ENCODE assay signal across 20 mouse cellular contexts in the genomic region with DNA sequence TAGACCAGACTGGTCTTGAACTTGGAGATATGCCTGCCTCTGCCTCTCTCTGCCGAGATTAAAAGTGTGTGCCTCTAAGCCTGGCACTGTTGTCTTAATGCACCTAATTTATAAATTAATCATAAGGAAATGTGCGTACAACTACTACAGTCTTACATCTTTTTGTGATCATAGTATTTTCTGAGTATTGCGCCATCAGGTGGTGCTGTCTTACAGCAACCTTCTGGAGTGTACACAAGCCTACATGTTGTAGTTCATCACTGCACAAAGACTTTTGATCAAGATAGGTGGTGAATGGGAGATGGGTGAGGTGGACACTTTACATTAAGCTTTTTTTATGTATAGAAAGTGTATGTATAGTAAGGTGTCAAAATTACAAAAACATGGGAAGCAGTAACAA. TPM values are rescaled to one million over a fixed set of nuclear protein-coding genes. Genes with fewer than 3 reads are reported as not detected.
DNase-seq lines count a peak whose midpoint lies in the region; ATAC-seq and TF ChIP-seq lines count a peak whose summit lies in the region.
"Had no signal": no experiment of that assay in that cellular context is flagged by ENCODE, and none has a peak within 500 bp of the region (broad histone marks: within the 10 kb centered on the region; RNA-seq: fewer than 3 reads in every experiment).

No protein-coding gene starts in this region.

- DNase-seq in lung, postnatal 0 days (ENCODE audit: low spot score) = no peak
- DNase-seq in lung, adult 18-20 months = no peak
- no peak for DNase-seq in MEL (ENCODE audit: low read depth, low spot score)
- no peak for DNase-seq in ovary, postnatal 14 days (ENCODE audit: low spot score)
- DNase-seq in testis, postnatal 14 days (ENCODE audit: low spot score) = no peak
- DNase-seq: cerebellum, adult 11 months; cerebellum, adult 9-11 months; gastrocnemius, postnatal 36 days; kidney, adult 11 months; kidney, postnatal 14 days; layer of hippocampus, postnatal 36 days; liver, embryonic 13.5 days had no signal

- H3K27me3 ChIP-seq in intestine, postnatal 0 days (replicated peaks; ENCODE audit: control insufficient read depth, insufficient read depth, low read length) = no peaks in the 10 kb centered on the region
- H3K27me3 ChIP-seq in intestine, embryonic 16.5 days (replicated peaks; ENCODE audit: control insufficient read depth, insufficient read depth, low read length) = no peaks in the 10 kb centered on the region
- H3K27me3 ChIP-seq in lung, postnatal 0 days (replicated peaks; ENCODE audit: insufficient read depth, low read length) = no peaks in the 10 kb centered on the region
- no peaks in the 10 kb centered on the region for H3K27me3 ChIP-seq in MEL (ENCODE audit: control insufficient read depth in 1 of 2, insufficient read depth in 2 of 2, low read length in 2 of 2)
- H3K27me3 ChIP-seq: limb, embryonic 13.5 days; liver, embryonic 13.5 days had no signal

- no peak for TF ChIP-seq POLR2A in MEL (IDR thresholded peaks at IDR 0.05; ENCODE audit: control insufficient read depth in 1 of 2, insufficient read depth in 1 of 2, low read depth in 1 of 2, low read length in 2 of 2, poor library complexity in 1 of 2)

- no peak overlapping the region for H3K9ac ChIP-seq in intestine, postnatal 0 days (ENCODE audit: low read depth, low read length)
- H3K9ac ChIP-seq in intestine, embryonic 16.5 days (ENCODE audit: low read depth, low read length) = no peak overlapping the region
- H3K9ac ChIP-seq in lung, postnatal 0 days (replicated peaks; ENCODE audit: low read depth) = no peak overlapping the region
- H3K9ac ChIP-seq in MEL (ENCODE audit: control insufficient read depth, low read depth, low read length, poor library complexity, severe bottlenecking) = no peak overlapping the region
- H3K9ac ChIP-seq: limb, embryonic 13.5 days; liver, embryonic 13.5 days had no signal

- H3K4me3 ChIP-seq in intestine, postnatal 0 days (ENCODE audit: low read depth, low read length) = no peak overlapping the region
- H3K4me3 ChIP-seq in intestine, embryonic 16.5 days (ENCODE audit: low read length) = no peak overlapping the region
- no peak overlapping the region for H3K4me3 ChIP-seq in lung, postnatal 0 days (ENCODE audit: low read depth, low read length)
- H3K4me3 ChIP-seq in MEL (ENCODE audit: control insufficient read depth in 1 of 2, insufficient read depth in 1 of 2, low read depth in 2 of 2, low read length in 2 of 2) = no peak overlapping the region
- H3K4me3 ChIP-seq: embryonic facial prominence, embryonic 10.5 days; limb, embryonic 13.5 days; liver, embryonic 13.5 days; midbrain, embryonic 10.5 days had no signal

- 91% methylated on average over 3 of the region's 3 CpGs for WGBS in intestine, postnatal 0 days
- 88% methylated on average over 3 of the region's 3 CpGs for WGBS in intestine, embryonic 16.5 days
- 89% methylated on average over 3 of the region's 3 CpGs for WGBS in lung, postnatal 0 days

- no peak for ATAC-seq in intestine, postnatal 0 days
- ATAC-seq in intestine, embryonic 16.5 days = no peak
- no peak for ATAC-seq in lung, postnatal 0 days
- ATAC-seq: CD4-positive, CD25-positive, alpha-beta regulatory T cell, adult 4 months; forebrain, embryonic 16.5 days; hindbrain, embryonic 16.5 days had no signal

- peak; percentile 49 for TF ChIP-seq CTCF in intestine, postnatal 0 days (IDR thresholded peaks at IDR 0.05; ENCODE audit: low read depth)
- TF ChIP-seq CTCF in lung, postnatal 0 days (IDR thresholded peaks at IDR 0.05) = peak; percentile 41
- peak in 2 of 3 experiments; percentile 10 to 32; a peak in 2 of 6 replicates for TF ChIP-seq CTCF in MEL (IDR thresholded peaks at IDR 0.05 in 2 of 3, conservative IDR thresholded peaks at IDR 0.05 in 1 of 3; ENCODE audit: control insufficient read depth in 1 of 3, insufficient read depth in 1 of 3, low read depth in 2 of 3, low read length in 3 of 3, poor library complexity in 1 of 3, severe bottlenecking in 1 of 3)

- H3K4me2 ChIP-seq in intestine, postnatal 0 days (replicated peaks; ENCODE audit: low read depth) = no peak overlapping the region
- H3K4me2 ChIP-seq in intestine, embryonic 16.5 days (ENCODE audit: low read depth, low read length) = no peak overlapping the region
- no peak overlapping the region for H3K4me2 ChIP-seq in lung, postnatal 0 days (replicated peaks; ENCODE audit: low read depth, low read length)
- H3K4me2 ChIP-seq: limb, embryonic 13.5 days; liver, embryonic 13.5 days had no signal

- peak; percentile 7 for TF ChIP-seq RAD21 in MEL (IDR thresholded peaks at IDR 0.05; ENCODE audit: low read depth, low read length)

- no peaks in the 10 kb centered on the region for H3K4me1 ChIP-seq in intestine, postnatal 0 days (replicated peaks; ENCODE audit: control insufficient read depth, insufficient read depth, low read length)
- H3K4me1 ChIP-seq in intestine, embryonic 16.5 days (ENCODE audit: control insufficient read depth, insufficient read depth, low read length) = peaks cover 3% of the 10 kb centered on the region; the same call in 1 of the 2 replicates
- H3K4me1 ChIP-seq in lung, postnatal 0 days (ENCODE audit: insufficient read depth, low read depth, low read length) = no peaks in the 10 kb centered on the region
- no peaks in the 10 kb centered on the region for H3K4me1 ChIP-seq in MEL (ENCODE audit: control insufficient read depth in 1 of 2, insufficient read depth in 2 of 2, low read length in 2 of 2)
- H3K4me1 ChIP-seq: liver, embryonic 13.5 days; midbrain, embryonic 10.5 days had no signal

- no peak overlapping the region for H3K27ac ChIP-seq in intestine, postnatal 0 days (ENCODE audit: low read depth, low read length)
- no peak overlapping the region for H3K27ac ChIP-seq in intestine, embryonic 16.5 days (ENCODE audit: low read length)
- H3K27ac ChIP-seq in lung, postnatal 0 days (ENCODE audit: low read length) = no peak overlapping the region
- H3K27ac ChIP-seq in MEL (ENCODE audit: control insufficient read depth, low read depth, low read length) = no peak overlapping the region
- H3K27ac ChIP-seq: embryonic facial prominence, embryonic 10.5 days; limb, embryonic 13.5 days; liver, embryonic 13.5 days; midbrain, embryonic 10.5 days had no signal

- no peaks in the 10 kb centered on the region for H3K9me3 ChIP-seq in intestine, postnatal 0 days (ENCODE audit: control insufficient read depth)
- no peaks in the 10 kb centered on the region for H3K9me3 ChIP-seq in intestine, embryonic 16.5 days (ENCODE audit: control insufficient read depth, low read length)
- no peaks in the 10 kb centered on the region for H3K9me3 ChIP-seq in lung, postnatal 0 days (ENCODE audit: low read length)
- no peaks in the 10 kb centered on the region for H3K9me3 ChIP-seq in MEL (replicated peaks; ENCODE audit: insufficient read depth, low read length)
- H3K9me3 ChIP-seq: embryonic facial prominence, embryonic 10.5 days; limb, embryonic 13.5 days; liver, embryonic 13.5 days; midbrain, embryonic 10.5 days had no signal

- TF ChIP-seq EP300 in lung, postnatal 0 days (IDR thresholded peaks at IDR 0.05) = no peak
- no peak for TF ChIP-seq EP300 in MEL (IDR thresholded peaks at IDR 0.05; ENCODE audit: low read depth in 1 of 2, low read length in 2 of 2)

- no peaks in the 10 kb centered on the region for H3K79me2 ChIP-seq in MEL (ENCODE audit: control insufficient read depth, insufficient read depth, low read length, poor library complexity)

- H3K36me3 ChIP-seq in intestine, postnatal 0 days (ENCODE audit: control insufficient read depth, insufficient read depth) = no peaks in the 10 kb centered on the region
- H3K36me3 ChIP-seq in intestine, embryonic 16.5 days (ENCODE audit: control insufficient read depth, insufficient read depth, low read length) = no peaks in the 10 kb centered on the region
- no peaks in the 10 kb centered on the region for H3K36me3 ChIP-seq in lung, postnatal 0 days (ENCODE audit: insufficient read depth, low read length)
- no peaks in the 10 kb centered on the region for H3K36me3 ChIP-seq in MEL (ENCODE audit: control insufficient read depth in 1 of 2, insufficient read depth in 2 of 2, low read length in 2 of 2)
- H3K36me3 ChIP-seq: embryonic facial prominence, embryonic 10.5 days; limb, embryonic 13.5 days; liver, embryonic 13.5 days; midbrain, embryonic 10.5 days had no signal

TF ChIP-seq in MEL, 35 proteins besides CTCF, POLR2A, EP300 and RAD21:
- peak; percentile 24; the same call in 1 of the 2 replicates for TF ChIP-seq SMC3 (IDR thresholded peaks at IDR 0.05; ENCODE audit: low read depth, low read length)
- TF ChIP-seq POLR2AphosphoS2 (IDR thresholded peaks at IDR 0.05; ENCODE audit: low read length) = no peak

RNA-seq across cellular contexts. Expression of gene Ttc28, which starts 45.0 kb away (rescaled TPM):
- polyA plus RNA-seq in intestine, postnatal 0 days (2015; fragmentation: Nextera tagmentation; extraction: Ambion mirVana) = 2.9 and 3.4 TPM in 2 replicates
- 4.2 and 4.3 TPM in 2 replicates for polyA plus RNA-seq in intestine, embryonic 16.5 days (2015; fragmentation: Nextera tagmentation; extraction: Ambion mirVana)
- 5.4 and 6.8 TPM in 2 replicates for polyA plus RNA-seq in lung, postnatal 0 days (2015; fragmentation: Nextera tagmentation; extraction: Ambion mirVana)
- 1.1 and 1.2 TPM in 2 replicates for total RNA-seq in MEL (2012; rRNA removed)
- polyA plus RNA-seq in MEL (2012; ENCODE audit: insufficient read depth in 1 of 2, insufficient read length in 2 of 2, low read depth in 1 of 2, low replicate concordance in 2 of 2, missing spikeins in 1 of 2) = 1 to 10 TPM in 1 of 2 experiments, not detected in 1; 1.8 TPM
